Mouse (Mus musculus) heart, adult 2 months (tissue): Measurements from ENCODE around the gene Mepe. TPM values are rescaled to one million over a fixed set of nuclear protein-coding genes. Genes with fewer than 3 reads are reported as not detected.

Source experiments
- DNase-seq, 2 experiments: peaks; one replicate each; pipeline ENCODE4 v3.0.0; 2021
- H3K27ac ChIP-seq: fragments of 200-600 bp; 2 replicates; pipeline ENCODE4 v1.8.1; 2022
- H3K27me3 ChIP-seq: fragments of 200-500 bp; 2 replicates; pipeline ENCODE4 v1.6.1; 2012; ENCODE audit warnings: mild to moderate bottlenecking, low read length, inconsistent platforms, mixed read lengths; ENCODE audit not compliant: control insufficient read depth, insufficient read depth
- H3K36me3 ChIP-seq: fragments of 200-500 bp; 2 replicates; pipeline ENCODE4 v1.6.1; 2012; ENCODE audit warnings: low read length, inconsistent platforms; ENCODE audit not compliant: control insufficient read depth, insufficient read depth
- H3K4me1 ChIP-seq: fragments of 200-500 bp; 2 replicates; pipeline ENCODE4 v1.6.1; 2011; ENCODE audit warnings: low read length; ENCODE audit not compliant: control insufficient read depth, insufficient read depth
- H3K4me3 ChIP-seq: fragments of 200-600 bp; 2 replicates; pipeline ENCODE4 v1.8.1; 2022
- H3K79me2 ChIP-seq: fragments of 200-500 bp; replicated peaks from 2 replicates; pipeline ENCODE4 v1.6.1; 2012; ENCODE audit warnings: mild to moderate bottlenecking, inconsistent platforms, low read length, moderate library complexity, mixed read lengths; ENCODE audit not compliant: control insufficient read depth, insufficient read depth
- H3K9ac ChIP-seq: fragments of 200-500 bp; 2 replicates; pipeline ENCODE4 v1.6.1; 2012; ENCODE audit warnings: low read depth, mild to moderate bottlenecking, control low read depth, inconsistent platforms, low read length, mixed read lengths
- CTCF ChIP-seq: fragments of 200-600 bp; IDR thresholded peaks from 2 replicates; pipeline ENCODE4 v1.8.1; 2022; ENCODE audit warnings: antibody characterized with exemption, mild to moderate bottlenecking, moderate library complexity
- EP300 ChIP-seq: fragments of 200-500 bp; IDR thresholded peaks from 2 replicates; pipeline ENCODE4 v1.6.1; 2011; ENCODE audit warnings: low read depth, low read length, control low read depth; ENCODE audit not compliant: insufficient read depth
- POLR2A ChIP-seq: fragments of 200-500 bp; IDR thresholded peaks from 2 replicates; pipeline ENCODE4 v1.6.1; 2011; ENCODE audit warnings: mild to moderate bottlenecking, low read depth, low read length, control low read depth; ENCODE audit not compliant: insufficient read depth
- WGBS: fragments of 180-500 bp; shearing (Covaris S2); methylation state at CpG from one replicate; pipeline ENCODE4 v1.1.7; 2018; 5-methylcytosine and 5-hydroxymethylcytosine counted together
- intact Hi-C: fragments of 180-260 bp; cut with DNase I; formaldehyde crosslinking; loops from one replicate; pipeline ENCODE4 v1.15.1; 2025
- microRNA-seq, 2 experiments: library from miRNA; unstranded; fragments of <30 nt; microRNA quantifications; one replicate each; pipeline ENCODE4 v1.2.0; 2021
- polyA plus RNA-seq: library from polyadenylated mRNA; depleted of rRNA; stranded (reverse); fragments of >200 nt; gene quantifications from 2 replicates; pipeline ENCODE4 v1.2.3, GENCODE M21; 2012; rRNA removed
- total RNA-seq, 2 experiments: library from RNA; stranded (reverse); gene quantifications; 2 replicates each; pipeline ENCODE4 v1.2.3; 2021

Gene Mepe
- total and polyA plus RNA-seq, 3 experiments: not detected

GRCm38 (mm10) chr5:104385521-104385920 lies 60.4 kb downstream of the Mepe start:
- no peaks in the 10 kb centered on the region for H3K4me1 ChIP-seq
- TF ChIP-seq EP300: no peak
- TF ChIP-seq CTCF: no peak
- no peak for TF ChIP-seq POLR2A
- 93% methylated on average over 16 of the region's 16 CpGs for WGBS
- no peaks in the 10 kb centered on the region for H3K36me3 ChIP-seq
- H3K27ac ChIP-seq: no peak overlapping the region
- no peak overlapping the region for H3K9ac ChIP-seq
- H3K79me2 ChIP-seq: no peaks in the 10 kb centered on the region
- no peaks in the 10 kb centered on the region for H3K27me3 ChIP-seq
- intact Hi-C loops: no loop called here
- no peak overlapping the region for H3K4me3 ChIP-seq
- no peak for DNase-seq

GRCm38 (mm10) chr5:104386908-104387307 lies 61.8 kb downstream of the Mepe start:
- no peaks in the 10 kb centered on the region for H3K27me3 ChIP-seq
- 39% methylated on average over 5 of the region's 5 CpGs for WGBS
- intact Hi-C loops: no loop called here
- no peaks in the 10 kb centered on the region for H3K4me1 ChIP-seq
- TF ChIP-seq POLR2A (no peak), EP300 (no peak), CTCF (no peak)
- H3K79me2 ChIP-seq: no peaks in the 10 kb centered on the region
- H3K4me3 ChIP-seq: no peak overlapping the region
- no peaks in the 10 kb centered on the region for H3K36me3 ChIP-seq
- H3K9ac ChIP-seq: no peak overlapping the region
- no peak overlapping the region for H3K27ac ChIP-seq
- DNase-seq: no peak

Small RNA genes within 50 kb of the gene (microRNA-seq; reads per million reads assigned to microRNA genes)
- 0 reads per million in 2 experiments for gene Gm23616

Other genes starting within 250 kb of the Mepe start
- not detected for gene Gm17660, start 247.7 kb upstream of the Mepe start, total RNA-seq
- not detected in 2 replicates for gene Gm17660, start 247.7 kb upstream of the Mepe start, polyA plus RNA-seq
- 100 to 1,000 TPM; 182 to 219 TPM for gene Sparcl1, start 211.6 kb upstream of the Mepe start, total RNA-seq
- gene Sparcl1, start 211.6 kb upstream of the Mepe start, polyA plus RNA-seq: 122 and 281 TPM in 2 replicates
- gene Dspp, start 154.6 kb upstream of the Mepe start, total RNA-seq: not detected
- not detected in 2 replicates for gene Dspp, start 154.6 kb upstream of the Mepe start, polyA plus RNA-seq
- not detected for gene Dmp1, start 122.7 kb upstream of the Mepe start, total RNA-seq
- gene Dmp1, start 122.7 kb upstream of the Mepe start, polyA plus RNA-seq: not detected in 2 replicates
- gene Ibsp, start 26.2 kb upstream of the Mepe start, total RNA-seq: not detected
- gene Ibsp, start 26.2 kb upstream of the Mepe start, polyA plus RNA-seq: 0.12 TPM in 1 of 2 replicates, not detected in the other
- under 1 TPM; 0.36 to 0.39 TPM for gene Spp1, start 109.8 kb downstream of the Mepe start, total RNA-seq
- 1.7 and 2.1 TPM in 2 replicates for gene Spp1, start 109.8 kb downstream of the Mepe start, polyA plus RNA-seq
- 10 to 100 TPM; 21.0 to 21.1 TPM for gene Pkd2, start 134.1 kb downstream of the Mepe start, total RNA-seq
- 12.0 and 21.8 TPM in 2 replicates for gene Pkd2, start 134.1 kb downstream of the Mepe start, polyA plus RNA-seq
- gene BC005561, start 183.0 kb downstream of the Mepe start, total RNA-seq: 1 to 10 TPM; 3.9 to 4.0 TPM
- gene BC005561, start 183.0 kb downstream of the Mepe start, polyA plus RNA-seq: 0.61 and 1.3 TPM in 2 replicates